Mouse (Mus musculus) megakaryocyte, embryonic 14.5 days (primary cell): Measurements from ENCODE around the gene Fcgr4.

ENCODE experiments used
- FLI1 ChIP-seq: IDR thresholded peaks from 2 replicates; pipeline ENCODE4 v1.6.1; 2012; ENCODE audit warnings: low read length, inconsistent platforms, mixed read lengths
- GATA1 ChIP-seq: IDR thresholded peaks from 3 replicates; pipeline ENCODE4 v1.6.1; 2012; ENCODE audit warnings: mixed read lengths, low read length, inconsistent platforms, borderline replicate concordance

DNA sequence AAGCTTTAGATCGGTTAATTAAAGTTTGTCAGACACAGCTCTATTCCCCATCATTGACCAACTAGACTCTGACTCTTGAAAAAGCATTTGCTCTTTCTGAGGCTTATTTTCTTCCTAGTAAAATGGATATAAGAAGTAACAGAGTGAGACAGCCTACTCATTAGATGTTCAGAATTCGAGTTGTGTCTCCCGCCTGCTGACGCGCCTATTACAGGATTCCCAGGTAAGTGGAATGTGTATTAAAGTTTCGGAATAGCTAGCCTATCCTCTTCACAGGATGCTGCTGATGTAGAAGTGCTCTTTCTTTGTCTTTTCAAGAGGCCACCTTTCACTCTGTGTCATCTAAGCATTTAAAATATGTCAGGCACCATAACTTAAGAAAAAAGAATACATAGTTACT lies 20.4 kb downstream of the Fcgr4 start:
- TF ChIP-seq GATA1 (no peak), FLI1 (no peak)
